Mouse (Mus musculus) midbrain, postnatal 0 days (tissue): ENCODE data around the gene Fam168b. TPM values are rescaled to one million over a fixed set of nuclear protein-coding genes. Genes with fewer than 3 reads are reported as not detected.

Experiments used
- ATAC-seq: fragments of 200-750 bp; cut with Nextera tagmentation; 2 replicates; pipeline ENCODE4 v1.8.0; 2017; ENCODE audit warnings: moderate number of reproducible peaks, mild to moderate bottlenecking, moderate TSS enrichment, moderate library complexity; ENCODE audit not compliant: low FRiP score
- DNase-seq: peaks from one replicate; pipeline ENCODE4 v3.0.0-alpha.2; 2015; ENCODE audit warnings: low spot score
- H3K27ac ChIP-seq: fragments of 300-500 bp; sonication (generic); 2 replicates; pipeline ENCODE4 v1.5.1; 2014; ENCODE audit warnings: low read depth, mild to moderate bottlenecking, low read length, mixed read lengths
- H3K27me3 ChIP-seq: fragments of 300-500 bp; sonication (generic); 2 replicates; pipeline ENCODE4 v1.6.1; 2014; ENCODE audit warnings: low read length, control low read depth, mixed read lengths; ENCODE audit not compliant: insufficient read depth
- H3K36me3 ChIP-seq: fragments of 300-500 bp; sonication (generic); 2 replicates; pipeline ENCODE4 v1.6.1; 2014; ENCODE audit warnings: low read length, control low read depth, mixed read lengths; ENCODE audit not compliant: insufficient read depth
- H3K4me1 ChIP-seq: fragments of 300-500 bp; sonication (generic); 2 replicates; pipeline ENCODE4 v1.6.1; 2014; ENCODE audit warnings: mild to moderate bottlenecking, control low read depth, antibody characterized with exemption, low read length, mixed read lengths; ENCODE audit not compliant: insufficient read depth
- H3K4me2 ChIP-seq: fragments of 300-500 bp; sonication (generic); 2 replicates; pipeline ENCODE4 v1.6.1; 2014; ENCODE audit warnings: low read depth, mild to moderate bottlenecking, low read length, mixed read lengths; ENCODE audit not compliant: poor library complexity, severe bottlenecking
- H3K4me3 ChIP-seq: fragments of 300-500 bp; sonication (generic); 2 replicates; pipeline ENCODE4 v1.5.1; 2014; ENCODE audit warnings: low read depth, mild to moderate bottlenecking, low read length, moderate library complexity
- H3K9ac ChIP-seq: fragments of 300-500 bp; sonication (generic); replicated peaks from 2 replicates; pipeline ENCODE4 v1.6.1; 2014; ENCODE audit warnings: mild to moderate bottlenecking, low read length, moderate library complexity, mixed read lengths; ENCODE audit not compliant: poor library complexity, severe bottlenecking
- H3K9me3 ChIP-seq: fragments of 300-500 bp; sonication (generic); 2 replicates; pipeline ENCODE4 v1.6.1; 2016; ENCODE audit warnings: low read length, control low read depth
- CTCF ChIP-seq: IDR thresholded peaks from 2 replicates; pipeline ENCODE4 v1.5.1; 2016; ENCODE audit warnings: antibody characterized with exemption, mild to moderate bottlenecking
- WGBS: fragments of 180-500 bp; shearing (Covaris S2); extraction: QIAGEN DNeasy Blood & Tissue Kit; methylation state at CpG from one replicate; pipeline ENCODE4 v1.1.7; 2014; 5-methylcytosine and 5-hydroxymethylcytosine counted together
- polyA plus RNA-seq: library from polyadenylated mRNA; unstranded; fragments of >200 nt; fragmentation: Nextera tagmentation; extraction: Ambion mirVana; gene quantifications from 2 replicates; pipeline ENCODE4 v1.2.1, GENCODE M21; 2015
- total RNA-seq: library from RNA; depleted of rRNA; stranded (reverse); fragments of >200 nt; gene quantifications from 2 replicates; pipeline ENCODE4 v1.2.3, GENCODE M21; 2014; rRNA removed

The Fam168b gene
- total RNA-seq: 319 and 542 TPM in 2 replicates
- polyA plus RNA-seq: 94.3 and 95.9 TPM in 2 replicates

GRCm38 (mm10) chr1:34842887-34843618, at the start of gene Fam168b:
TSS of gene Fam168b (minus strand) at chr1:34843065.
- Histone ChIP-seq H3K4me2 (peak within 1 kb of the TSS; percentile 79), H3K9ac (peak within 1 kb of the TSS; percentile 84), H3K27ac (peak within 1 kb of the TSS; percentile 98), H3K36me3 (no peaks in the 10 kb centered on the region), H3K4me3 (peak within 1 kb of the TSS; percentile 78), H3K9me3 (no peaks in the 10 kb centered on the region), H3K4me1 (peaks cover 12% of the 10 kb centered on the region), H3K27me3 (no peaks in the 10 kb centered on the region)
- WGBS: under 1% methylated on average over 52 of the region's 59 CpGs
- ATAC-seq: peak; percentile 89
- peak; percentile 93 for DNase-seq
- TF ChIP-seq CTCF: peak; percentile 39; the same call in 1 of the 2 replicates

DNA sequence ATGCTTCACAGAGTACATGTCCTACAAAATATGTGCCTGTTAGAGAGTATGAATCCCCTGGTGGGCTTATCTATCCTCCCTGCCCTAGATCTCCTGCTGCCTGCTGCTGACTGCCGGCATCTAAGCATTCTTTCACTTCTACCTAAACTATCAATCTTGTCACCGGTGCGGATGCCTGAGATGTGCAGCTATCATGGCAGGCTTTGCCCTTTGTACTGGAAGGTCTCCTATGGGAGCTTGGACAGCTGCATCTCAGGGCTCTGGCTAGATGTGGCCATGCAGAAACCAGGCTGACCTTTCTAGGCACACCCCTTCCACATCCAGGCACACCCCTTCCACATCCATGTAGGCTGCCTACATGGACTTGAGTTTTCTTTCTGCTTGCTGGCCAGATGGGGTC, 49.6 kb upstream of the Fam168b start:
- no peaks in the 10 kb centered on the region; the same call in 1 of the 2 replicates for H3K4me1 ChIP-seq
- H3K27me3 ChIP-seq: no peaks in the 10 kb centered on the region
- no peak overlapping the region for H3K4me3 ChIP-seq
- no peaks in the 10 kb centered on the region for H3K36me3 ChIP-seq
- H3K4me2 ChIP-seq: no peak overlapping the region
- ATAC-seq: no peak
- no peak overlapping the region for H3K27ac ChIP-seq
- no peaks in the 10 kb centered on the region for H3K9me3 ChIP-seq
- 71% methylated on average over 3 of the region's 3 CpGs for WGBS
- no peak for TF ChIP-seq CTCF
- H3K9ac ChIP-seq: no peak overlapping the region
- no peak for DNase-seq

DNA sequence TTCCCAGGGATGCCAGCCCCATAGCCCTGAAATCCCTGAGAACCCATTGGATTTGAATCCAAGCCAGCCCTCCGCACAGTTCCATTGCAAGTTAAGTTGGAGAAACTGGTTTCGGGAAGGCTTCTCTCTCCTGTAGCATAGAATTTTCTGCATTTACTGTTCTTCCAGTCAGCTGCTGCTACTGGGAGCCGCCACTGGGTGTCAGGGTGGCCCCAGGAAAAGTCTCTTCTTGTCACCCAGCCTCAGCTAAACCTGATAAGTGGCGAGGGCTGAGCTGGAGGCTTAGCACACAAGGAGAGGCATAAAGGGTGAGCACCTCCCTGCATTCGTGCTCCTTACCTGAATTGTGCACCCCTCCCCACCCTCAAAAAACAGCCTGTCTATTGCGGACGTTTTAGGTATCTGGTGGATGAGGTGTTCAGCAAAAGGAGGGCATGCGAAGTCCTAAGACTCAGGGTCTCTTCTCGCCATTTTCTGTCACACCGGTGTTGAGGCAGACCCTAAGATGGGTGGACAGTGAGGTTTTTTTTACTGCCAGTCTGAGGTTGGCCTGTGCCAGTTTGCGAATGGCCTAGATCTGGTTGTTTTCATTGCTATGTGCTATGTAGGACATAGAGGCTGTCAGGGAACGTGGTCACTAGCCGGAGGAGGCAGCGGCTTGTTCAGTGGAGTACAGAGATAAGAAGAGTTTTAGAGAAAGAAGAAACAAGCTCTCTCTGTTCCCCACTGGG, 48.9 kb upstream of the Fam168b start:
- ATAC-seq: peak; percentile 82
- peak; percentile 92 for TF ChIP-seq CTCF
- H3K36me3 ChIP-seq: no peaks in the 10 kb centered on the region
- no peak overlapping the region for H3K4me2 ChIP-seq
- 57% methylated on average over 14 of the region's 14 CpGs for WGBS
- peak; percentile 83 for DNase-seq
- H3K27ac ChIP-seq: no peak overlapping the region
- H3K27me3 ChIP-seq: no peaks in the 10 kb centered on the region
- H3K4me3 ChIP-seq: no peak overlapping the region
- H3K9ac ChIP-seq: no peak overlapping the region
- H3K9me3 ChIP-seq: no peaks in the 10 kb centered on the region
- no peaks in the 10 kb centered on the region; the same call in 1 of the 2 replicates for H3K4me1 ChIP-seq

DNA sequence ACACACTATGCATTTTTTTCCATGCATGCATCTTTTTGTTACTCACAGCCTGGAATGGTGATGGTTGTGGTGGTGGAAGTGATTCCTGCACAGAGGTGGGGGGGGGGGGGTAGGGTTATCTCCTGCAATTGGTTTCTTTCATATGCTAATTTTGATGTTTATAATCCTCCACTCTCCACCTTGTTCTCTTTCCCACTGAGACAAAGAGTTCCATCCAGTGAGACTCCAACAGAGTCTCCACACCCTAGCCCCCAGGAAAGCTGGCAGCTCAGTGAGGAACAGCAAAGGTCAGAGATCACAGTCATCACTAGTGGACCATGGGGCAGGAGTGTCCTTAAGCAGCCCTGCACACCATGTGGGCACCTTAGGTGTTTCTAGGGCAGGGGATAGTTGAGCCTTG, 40.9 kb upstream of the Fam168b start:
- Histone ChIP-seq H3K9me3 (0 out of 2 replicates have a peak, but pooled peaks cover 5% of the 10 kb centered on the region), H3K9ac (no peak overlapping the region), H3K36me3 (peaks cover 8% of the 10 kb centered on the region; the same call in 1 of the 2 replicates), H3K27me3 (no peaks in the 10 kb centered on the region), H3K4me2 (no peak overlapping the region), H3K4me1 (no peaks in the 10 kb centered on the region), H3K4me3 (no peak overlapping the region), H3K27ac (no peak overlapping the region)
- DNase-seq (no peak), ATAC-seq (no peak)
- TF ChIP-seq CTCF: no peak

DNA sequence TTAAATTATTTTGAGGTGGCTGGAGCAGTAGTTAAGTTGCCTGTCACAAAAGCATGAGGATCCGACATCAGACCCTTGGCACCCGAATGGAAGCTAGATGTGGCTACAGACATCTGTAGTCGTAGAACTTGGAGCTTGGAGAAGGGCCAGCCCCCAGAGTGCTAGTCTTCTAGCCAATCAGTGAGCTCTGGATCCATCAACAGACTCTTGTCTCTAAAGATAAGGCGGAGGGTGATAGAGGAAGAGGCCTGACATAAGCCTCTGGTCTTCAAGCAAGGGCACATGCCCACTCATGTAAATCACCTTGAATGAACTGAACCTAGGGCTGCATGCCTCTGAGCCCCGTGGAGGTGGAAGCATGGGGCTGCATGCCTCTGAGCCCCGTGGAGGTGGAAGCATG, 36.7 kb upstream of the Fam168b start:
- 0 out of 2 replicates have a peak, but pooled peaks cover 5% of the 10 kb centered on the region for H3K9me3 ChIP-seq
- DNase-seq (no peak), ATAC-seq (no peak)

DNA sequence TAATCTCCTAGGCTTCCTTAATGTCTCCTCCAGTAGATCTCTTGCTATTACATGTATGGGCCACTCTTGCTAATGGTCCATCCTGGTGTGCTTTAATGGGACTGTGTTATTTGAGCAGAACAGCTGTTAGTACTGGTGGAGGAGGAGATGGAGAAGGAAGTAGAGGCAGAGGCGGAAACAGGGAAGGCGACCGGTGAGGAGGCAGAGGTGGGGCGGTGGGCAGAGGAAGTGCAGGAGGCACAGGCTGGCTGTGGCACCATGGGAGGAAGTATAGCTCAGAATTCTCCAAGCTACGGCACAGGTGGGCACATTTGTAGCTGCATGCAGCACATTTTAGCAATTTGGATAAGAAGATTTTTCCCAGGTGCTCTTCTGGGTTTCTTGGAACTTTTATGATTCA, 30.7 kb upstream of the Fam168b start:
- DNase-seq (no peak), ATAC-seq (no peak)
- H3K4me3 ChIP-seq: no peak overlapping the region
- H3K27me3 ChIP-seq: no peaks in the 10 kb centered on the region
- TF ChIP-seq CTCF: no peak
- no peak overlapping the region for H3K9ac ChIP-seq
- H3K36me3 ChIP-seq: peaks cover 64% of the 10 kb centered on the region
- no peak overlapping the region for H3K27ac ChIP-seq
- H3K4me1 ChIP-seq: no peaks in the 10 kb centered on the region
- no peaks in the 10 kb centered on the region for H3K9me3 ChIP-seq
- WGBS: 95% methylated on average over 5 of the region's 5 CpGs
- H3K4me2 ChIP-seq: no peak overlapping the region

More for the DNA sequence above, 36.7 kb upstream of the Fam168b start:
- Histone ChIP-seq H3K27me3 (no peaks in the 10 kb centered on the region), H3K27ac (no peak overlapping the region), H3K9ac (no peak overlapping the region), H3K4me2 (no peak overlapping the region), H3K4me3 (no peak overlapping the region), H3K36me3 (peaks cover 33% of the 10 kb centered on the region; the same call in 1 of the 2 replicates), H3K4me1 (no peaks in the 10 kb centered on the region)
- no peak for TF ChIP-seq CTCF
- WGBS: 93% methylated on average over 6 of the region's 6 CpGs
